Mouse (Mus musculus) liver, embryonic 13.5 days (tissue): ENCODE results near the gene Ovol3. TPM values are rescaled to one million over a fixed set of nuclear protein-coding genes. Genes with fewer than 3 reads are reported as not detected.
"Not testable (repeated sequence)": the region's sequence is repeated elsewhere in the genome, so short reads cannot be mapped to it uniquely, and the experiment has no call there.

Experiments
- ATAC-seq: fragments of 200-750 bp; cut with Nextera tagmentation; 2 replicates; pipeline ENCODE4 v1.8.0; 2017; ENCODE audit warnings: low read depth, mild to moderate bottlenecking, moderate number of reproducible peaks, moderate library complexity
- DNase-seq: peaks from one replicate; pipeline ENCODE4 v3.0.0; 2022
- H3K27ac ChIP-seq: fragments of 300-500 bp; sonication (generic); 2 replicates; pipeline ENCODE4 v1.5.1; 2015; ENCODE audit warnings: moderate library complexity, mild to moderate bottlenecking, inconsistent platforms
- H3K27me3 ChIP-seq: fragments of 300-500 bp; sonication (generic); 2 replicates; pipeline ENCODE4 v1.6.1; 2015; ENCODE audit warnings: mild to moderate bottlenecking, inconsistent platforms
- H3K36me3 ChIP-seq: fragments of 300-500 bp; sonication (generic); 2 replicates; pipeline ENCODE4 v1.6.1; 2015; ENCODE audit warnings: mild to moderate bottlenecking, inconsistent platforms
- H3K4me1 ChIP-seq: fragments of 300-500 bp; sonication (generic); replicated peaks from 2 replicates; pipeline ENCODE4 v1.6.1; 2015; ENCODE audit warnings: inconsistent platforms
- H3K4me2 ChIP-seq: fragments of 300-500 bp; sonication (generic); 2 replicates; pipeline ENCODE4 v1.6.1; 2015; ENCODE audit warnings: inconsistent platforms, mild to moderate bottlenecking, moderate library complexity
- H3K4me3 ChIP-seq: fragments of 300-500 bp; sonication (generic); replicated peaks from 2 replicates; pipeline ENCODE4 v1.5.1; 2015; ENCODE audit warnings: mild to moderate bottlenecking, inconsistent platforms
- H3K9ac ChIP-seq: fragments of 300-500 bp; sonication (generic); 2 replicates; pipeline ENCODE4 v1.6.1; 2015; ENCODE audit warnings: mild to moderate bottlenecking, inconsistent platforms
- H3K9me3 ChIP-seq: fragments of 300-500 bp; sonication (generic); replicated peaks from 2 replicates; pipeline ENCODE4 v1.6.1; 2016; ENCODE audit warnings: inconsistent platforms
- WGBS: fragments of 180-500 bp; shearing (Covaris S2); methylation state at CpG from one replicate; pipeline ENCODE4 v1.1.7; 2015; ENCODE audit not compliant: insufficient replicate concordance; 5-methylcytosine and 5-hydroxymethylcytosine counted together
- polyA plus RNA-seq: library from polyadenylated mRNA; unstranded; fragments of >200 nt; fragmentation: Nextera tagmentation; extraction: Ambion mirVana; gene quantifications from 2 replicates; pipeline ENCODE4 v1.2.1, GENCODE M21; 2015

The Ovol3 gene
- polyA plus RNA-seq, 1 experiment from 2014 or later = not detected

- no peak for ATAC-seq
- Histone ChIP-seq H3K27me3 (0 out of 2 replicates have a peak, but pooled peaks cover 5% of the 10 kb centered on the region), H3K4me1 (peaks cover 7% of the 10 kb centered on the region), H3K27ac (no peak overlapping the region), H3K9me3 (no peaks in the 10 kb centered on the region), H3K36me3 (no peaks in the 10 kb centered on the region), H3K9ac (0 out of 2 replicates have a peak overlapping the region, but pooled peaks have one; percentile 26), H3K4me2 (peak overlapping the region; percentile 28), H3K4me3 (no peak overlapping the region)
- 25% methylated on average over 8 of the region's 8 CpGs for WGBS
- no peak for DNase-seq
These were observed 31.1 kb downstream of the Ovol3 start for GRCm38 (mm10) chr7:30204380-30204779.

GRCm38 (mm10) chr7:30202895-30203690 is 32.4 kb downstream of the Ovol3 start:
- Histone ChIP-seq H3K36me3 (no peaks in the 10 kb centered on the region), H3K9ac (no peak overlapping the region), H3K27ac (no peak overlapping the region), H3K27me3 (0 out of 2 replicates have a peak, but pooled peaks cover 3% of the 10 kb centered on the region), H3K4me2 (no peak overlapping the region), H3K4me1 (peaks cover 12% of the 10 kb centered on the region), H3K4me3 (no peak overlapping the region), H3K9me3 (no peaks in the 10 kb centered on the region)
- DNase-seq (no peak), ATAC-seq (no peak)
- 74% methylated on average over 11 of the region's 11 CpGs for WGBS

- H3K4me2 ChIP-seq, H3K36me3 ChIP-seq, DNase-seq, H3K27me3 ChIP-seq, ATAC-seq, H3K4me3 ChIP-seq, H3K9ac ChIP-seq, H3K9me3 ChIP-seq, H3K27ac ChIP-seq: not testable (repeated sequence)
- H3K4me1 ChIP-seq = peaks cover 27% of the 10 kb centered on the region
- WGBS = 83% methylated on average over 5 of the region's 5 CpGs
These were observed 34.9 kb downstream of the Ovol3 start for GRCm38 (mm10) chr7:30200661-30201060.

- ATAC-seq (no peak), DNase-seq (no peak)
- Histone ChIP-seq H3K4me1 (peaks cover 32% of the 10 kb centered on the region), H3K4me3 (no peak overlapping the region), H3K9ac (no peak overlapping the region), H3K4me2 (no peak overlapping the region), H3K27me3 (0 out of 2 replicates have a peak, but pooled peaks cover 3% of the 10 kb centered on the region), H3K9me3 (no peaks in the 10 kb centered on the region), H3K36me3 (no peaks in the 10 kb centered on the region), H3K27ac (no peak overlapping the region)
- WGBS = 76% methylated on average over 5 of the region's 5 CpGs
These were observed 35.3 kb downstream of the Ovol3 start for GRCm38 (mm10) chr7:30200200-30200599.

- H3K4me2 ChIP-seq = no peak overlapping the region
- H3K36me3 ChIP-seq = no peaks in the 10 kb centered on the region
- 67% methylated on average over 18 of the region's 18 CpGs for WGBS
- H3K4me3 ChIP-seq = no peak overlapping the region
- H3K4me1 ChIP-seq = peaks cover 31% of the 10 kb centered on the region
- DNase-seq (no peak), ATAC-seq (no peak)
- H3K27ac ChIP-seq = no peak overlapping the region
- H3K9me3 ChIP-seq = no peaks in the 10 kb centered on the region
- H3K27me3 ChIP-seq = 0 out of 2 replicates have a peak, but pooled peaks cover 3% of the 10 kb centered on the region
- no peak overlapping the region for H3K9ac ChIP-seq
These were observed 35.9 kb downstream of the Ovol3 start for GRCm38 (mm10) chr7:30199498-30200139.

- Histone ChIP-seq H3K4me3 (no peak within 1 kb of the TSS), H3K27me3 (0 out of 2 replicates have a peak, but pooled peaks cover 3% of the 10 kb centered on the region), H3K27ac (no peak within 1 kb of the TSS), H3K4me1 (peaks cover 29% of the 10 kb centered on the region), H3K9me3 (no peaks in the 10 kb centered on the region), H3K36me3 (no peaks in the 10 kb centered on the region), H3K4me2 (peak within 1 kb of the TSS; percentile 29), H3K9ac (peak within 1 kb of the TSS; percentile 14; the same call in 1 of the 2 replicates)
- ATAC-seq (no peak), DNase-seq (peak; percentile 68)
- WGBS = 7% methylated on average over 8 of the region's 8 CpGs
These were observed 37.0 kb downstream of the Ovol3 start, which contains the start of gene Capns1 for GRCm38 (mm10) chr7:30198481-30198971. Gene Capns1, minus strand, starts transcription at chr7:30198811.

GRCm38 (mm10) chr7:30197592-30198129 is 37.9 kb downstream of the Ovol3 start:
- Histone ChIP-seq H3K4me3 (no peak overlapping the region), H3K27me3 (0 out of 2 replicates have a peak, but pooled peaks cover 3% of the 10 kb centered on the region), H3K36me3 (0 out of 2 replicates have a peak, but pooled peaks cover 2% of the 10 kb centered on the region), H3K9me3 (no peaks in the 10 kb centered on the region), H3K4me2 (no peak overlapping the region), H3K9ac (no peak overlapping the region), H3K27ac (no peak overlapping the region), H3K4me1 (peaks cover 37% of the 10 kb centered on the region)
- DNase-seq (no peak), ATAC-seq (no peak)
- WGBS = 64% methylated on average over 5 of the region's 5 CpGs

GRCm38 (mm10) chr7:30196171-30196570 is 39.4 kb downstream of the Ovol3 start:
- no peak for ATAC-seq
- H3K4me3 ChIP-seq = no peak overlapping the region
- H3K9me3 ChIP-seq = no peaks in the 10 kb centered on the region
- H3K27ac ChIP-seq = no peak overlapping the region
- DNase-seq = no peak
- peaks cover 17% of the 10 kb centered on the region for H3K36me3 ChIP-seq
- peaks cover 43% of the 10 kb centered on the region for H3K4me1 ChIP-seq
- 77% methylated on average over 6 of the region's 6 CpGs for WGBS
- no peak overlapping the region for H3K4me2 ChIP-seq
- 0 out of 2 replicates have a peak, but pooled peaks cover 3% of the 10 kb centered on the region for H3K27me3 ChIP-seq
- no peak overlapping the region for H3K9ac ChIP-seq

- WGBS = 63% methylated on average over 6 of the region's 6 CpGs
These were observed 40.1 kb downstream of the Ovol3 start for GRCm38 (mm10) chr7:30195461-30195860.

GRCm38 (mm10) chr7:30194884-30195283 is 40.6 kb downstream of the Ovol3 start:
- H3K4me3 ChIP-seq = peak overlapping the region; percentile 86
- H3K36me3 ChIP-seq = peaks cover 30% of the 10 kb centered on the region
- DNase-seq (peak; percentile 95), ATAC-seq (peak; percentile 90)
- no peaks in the 10 kb centered on the region for H3K9me3 ChIP-seq
- peaks cover 43% of the 10 kb centered on the region for H3K4me1 ChIP-seq
- no peaks in the 10 kb centered on the region for H3K27me3 ChIP-seq
- peak overlapping the region; percentile 95 for H3K27ac ChIP-seq
- H3K4me2 ChIP-seq = peak overlapping the region; percentile 94
- 1% methylated on average over 28 of the region's 28 CpGs for WGBS
- peak overlapping the region; percentile 90 for H3K9ac ChIP-seq

More at GRCm38 (mm10) chr7:30195461-30195860, 40.1 kb downstream of the Ovol3 start:
- Histone ChIP-seq H3K27me3 (0 out of 2 replicates have a peak, but pooled peaks cover 3% of the 10 kb centered on the region), H3K27ac (0 out of 2 replicates have a peak overlapping the region, but pooled peaks have one; percentile 95), H3K4me3 (peak overlapping the region; percentile 86), H3K4me1 (peaks cover 43% of the 10 kb centered on the region), H3K9ac (peak overlapping the region; percentile 90; the same call in 1 of the 2 replicates), H3K4me2 (peak overlapping the region; percentile 94), H3K9me3 (no peaks in the 10 kb centered on the region), H3K36me3 (peaks cover 24% of the 10 kb centered on the region)
- no peak for DNase-seq
- no peak for ATAC-seq
